Mouse (Mus musculus) hindbrain, embryonic 13.5 days (tissue): ENCODE data around the gene Prcc. TPM values are rescaled to one million over a fixed set of nuclear protein-coding genes. Genes with fewer than 3 reads are reported as not detected.
"Not testable (repeated sequence)": the region's sequence is repeated elsewhere in the genome, so short reads cannot be mapped to it uniquely, and the experiment has no call there.

Experiments used
- ATAC-seq: fragments of 200-750 bp; cut with Nextera tagmentation; 2 replicates; pipeline ENCODE4 v1.8.0; 2017; ENCODE audit warnings: moderate TSS enrichment; ENCODE audit not compliant: low FRiP score
- H3K27ac ChIP-seq: fragments of 300-500 bp; sonication (generic); 2 replicates; pipeline ENCODE4 v1.5.1; 2015; ENCODE audit warnings: inconsistent platforms, mild to moderate bottlenecking, moderate library complexity
- H3K27me3 ChIP-seq: fragments of 300-500 bp; sonication (generic); 2 replicates; pipeline ENCODE4 v1.6.1; 2015; ENCODE audit warnings: mild to moderate bottlenecking, inconsistent platforms
- H3K36me3 ChIP-seq: fragments of 300-500 bp; sonication (generic); 2 replicates; pipeline ENCODE4 v1.6.1; 2015; ENCODE audit warnings: mild to moderate bottlenecking, inconsistent platforms
- H3K4me1 ChIP-seq: fragments of 300-500 bp; sonication (generic); replicated peaks from 2 replicates; pipeline ENCODE4 v1.6.1; 2015; ENCODE audit warnings: inconsistent platforms
- H3K4me2 ChIP-seq: fragments of 300-500 bp; sonication (generic); 2 replicates; pipeline ENCODE4 v1.6.1; 2015; ENCODE audit warnings: inconsistent platforms, mild to moderate bottlenecking, moderate library complexity
- H3K4me3 ChIP-seq: fragments of 300-500 bp; sonication (generic); 2 replicates; pipeline ENCODE4 v1.5.1; 2015; ENCODE audit warnings: mild to moderate bottlenecking, inconsistent platforms
- H3K9ac ChIP-seq: fragments of 300-500 bp; sonication (generic); 2 replicates; pipeline ENCODE4 v1.6.1; 2015; ENCODE audit warnings: mild to moderate bottlenecking, inconsistent platforms
- H3K9me3 ChIP-seq: fragments of 300-500 bp; sonication (generic); 2 replicates; pipeline ENCODE4 v1.6.1; 2016; ENCODE audit warnings: inconsistent platforms
- WGBS: fragments of 180-500 bp; shearing (Covaris S2); methylation state at CpG from one replicate; pipeline ENCODE4 v1.1.7; 2015; 5-methylcytosine and 5-hydroxymethylcytosine counted together
- polyA plus RNA-seq: library from polyadenylated mRNA; unstranded; fragments of >200 nt; fragmentation: Nextera tagmentation; extraction: Ambion mirVana; gene quantifications from 2 replicates; pipeline ENCODE4 v1.2.1, GENCODE M21; 2015

The Prcc gene
- polyA plus RNA-seq, 1 experiment from 2014 or later, result 15.5 TPM

- Histone ChIP-seq H3K27me3 (no peaks in the 10 kb centered on the region), H3K4me3 (no peak overlapping the region), H3K36me3 (no peaks in the 10 kb centered on the region), H3K4me1 (no peaks in the 10 kb centered on the region), H3K9ac (no peak overlapping the region), H3K27ac (no peak overlapping the region), H3K4me2 (no peak overlapping the region), H3K9me3 (no peaks in the 10 kb centered on the region)
- no peak for ATAC-seq
- WGBS, result 59% methylated on average over 1 of the region's 1 CpGs
Measured at GRCm38 (mm10) chr3:87901036-87901624, 15.7 kb upstream of the Prcc start.

- H3K36me3 ChIP-seq, result no peaks in the 10 kb centered on the region
- H3K4me3 ChIP-seq, result no peak overlapping the region
- H3K9ac ChIP-seq, result no peak overlapping the region
- WGBS, result 80% methylated on average over 3 of the region's 3 CpGs
- H3K4me1 ChIP-seq, result no peaks in the 10 kb centered on the region
- no peak overlapping the region for H3K4me2 ChIP-seq
- H3K9me3 ChIP-seq, result no peaks in the 10 kb centered on the region
- ATAC-seq, result no peak
- H3K27me3 ChIP-seq, result no peaks in the 10 kb centered on the region
- H3K27ac ChIP-seq, result no peak overlapping the region
Measured at GRCm38 (mm10) chr3:87899776-87900175, 14.4 kb upstream of the Prcc start.

- H3K27me3 ChIP-seq, result no peaks in the 10 kb centered on the region
- H3K9ac ChIP-seq, result no peak overlapping the region
- H3K4me2 ChIP-seq, result no peak overlapping the region
- no peaks in the 10 kb centered on the region for H3K9me3 ChIP-seq
- H3K4me1 ChIP-seq, result no peaks in the 10 kb centered on the region
- H3K4me3 ChIP-seq, result no peak overlapping the region
- H3K27ac ChIP-seq, result no peak overlapping the region
- no peaks in the 10 kb centered on the region for H3K36me3 ChIP-seq
- WGBS, result 70% methylated on average over 3 of the region's 3 CpGs
- no peak for ATAC-seq
Measured at GRCm38 (mm10) chr3:87899266-87899665, 13.9 kb upstream of the Prcc start.

- 79% methylated on average over 3 of the region's 3 CpGs for WGBS
- Histone ChIP-seq H3K9ac (no peak overlapping the region), H3K36me3 (no peaks in the 10 kb centered on the region), H3K4me2 (no peak overlapping the region), H3K27me3 (no peaks in the 10 kb centered on the region), H3K27ac (no peak overlapping the region), H3K4me3 (no peak overlapping the region), H3K9me3 (no peaks in the 10 kb centered on the region), H3K4me1 (no peaks in the 10 kb centered on the region)
- no peak for ATAC-seq
Measured at GRCm38 (mm10) chr3:87893367-87893905, 8.0 kb upstream of the Prcc start.

- H3K4me2 ChIP-seq, result no peak overlapping the region
- no peak overlapping the region for H3K27ac ChIP-seq
- H3K9ac ChIP-seq, result no peak overlapping the region
- H3K4me1 ChIP-seq, result no peaks in the 10 kb centered on the region
- 52% methylated on average over 3 of the region's 3 CpGs for WGBS
- H3K9me3 ChIP-seq, result no peaks in the 10 kb centered on the region
- H3K27me3 ChIP-seq, result no peaks in the 10 kb centered on the region
- no peak for ATAC-seq
- H3K4me3 ChIP-seq, result no peak overlapping the region
- no peaks in the 10 kb centered on the region for H3K36me3 ChIP-seq
Measured at GRCm38 (mm10) chr3:87891481-87891880, 6.1 kb upstream of the Prcc start.

GRCm38 (mm10) chr3:87887400-87887799 is 2.0 kb upstream of the Prcc start:
- WGBS, result 88% methylated on average over 4 of the region's 4 CpGs
- peaks cover 22% of the 10 kb centered on the region for H3K4me1 ChIP-seq
- ATAC-seq, H3K4me3 ChIP-seq, H3K9ac ChIP-seq, H3K27ac ChIP-seq, H3K36me3 ChIP-seq, H3K9me3 ChIP-seq, H3K27me3 ChIP-seq, H3K4me2 ChIP-seq: not testable (repeated sequence)

- Histone ChIP-seq H3K27ac (no peak overlapping the region), H3K9me3 (no peaks in the 10 kb centered on the region), H3K4me3 (peak overlapping the region; percentile 99), H3K9ac (no peak overlapping the region), H3K36me3 (peaks cover 6% of the 10 kb centered on the region; the same call in 1 of the 2 replicates), H3K4me1 (peaks cover 24% of the 10 kb centered on the region), H3K4me2 (peak overlapping the region; percentile 48), H3K27me3 (no peaks in the 10 kb centered on the region)
- WGBS, result 87% methylated on average over 6 of the region's 6 CpGs
- no peak for ATAC-seq
Measured at GRCm38 (mm10) chr3:87886416-87886815, 1.0 kb upstream of the Prcc start.

- ATAC-seq, result peak; percentile 33
- Histone ChIP-seq H3K9ac (peak overlapping the region; percentile 59; the same call in 1 of the 2 replicates), H3K36me3 (peaks cover 9% of the 10 kb centered on the region; the same call in 1 of the 2 replicates), H3K4me2 (peak overlapping the region; percentile 48), H3K4me3 (peak overlapping the region; percentile 99), H3K9me3 (no peaks in the 10 kb centered on the region), H3K27ac (no peak overlapping the region), H3K27me3 (no peaks in the 10 kb centered on the region), H3K4me1 (peaks cover 24% of the 10 kb centered on the region)
- 15% methylated on average over 10 of the region's 10 CpGs for WGBS
Measured at GRCm38 (mm10) chr3:87886004-87886365, 577 bp upstream of the Prcc start.

GRCm38 (mm10) chr3:87884708-87885251 is 628 bp downstream of the Prcc start:
- Histone ChIP-seq H3K4me3 (peak overlapping the region; percentile 99), H3K27me3 (no peaks in the 10 kb centered on the region), H3K36me3 (peaks cover 18% of the 10 kb centered on the region), H3K9ac (peak overlapping the region; percentile 96), H3K4me1 (peaks cover 24% of the 10 kb centered on the region), H3K9me3 (no peaks in the 10 kb centered on the region), H3K27ac (peak overlapping the region; percentile 89), H3K4me2 (peak overlapping the region; percentile 89)
- ATAC-seq, result peak; percentile 11; the same call in 1 of the 2 replicates
- WGBS, result under 1% methylated on average over 25 of the region's 28 CpGs

- Histone ChIP-seq H3K4me2 (peak overlapping the region; percentile 89), H3K36me3 (peaks cover 20% of the 10 kb centered on the region), H3K9me3 (no peaks in the 10 kb centered on the region), H3K4me1 (peaks cover 24% of the 10 kb centered on the region), H3K27ac (peak overlapping the region; percentile 89; the same call in 1 of the 2 replicates), H3K4me3 (peak overlapping the region; percentile 99), H3K27me3 (no peaks in the 10 kb centered on the region), H3K9ac (peak overlapping the region; percentile 96)
- ATAC-seq, result no peak
- 1% methylated on average over 3 of the region's 3 CpGs for WGBS
Measured at GRCm38 (mm10) chr3:87884291-87884690, 1.1 kb downstream of the Prcc start.

- WGBS, result 98% methylated on average over 4 of the region's 4 CpGs
- no peak for ATAC-seq
- no peak overlapping the region for H3K27ac ChIP-seq
- H3K9ac ChIP-seq, result no peak overlapping the region
- H3K4me3 ChIP-seq, result no peak overlapping the region
- H3K4me2 ChIP-seq, result no peak overlapping the region
- no peaks in the 10 kb centered on the region for H3K27me3 ChIP-seq
- H3K9me3 ChIP-seq, result no peaks in the 10 kb centered on the region
- H3K4me1 ChIP-seq, result peaks cover 3% of the 10 kb centered on the region; the same call in 1 of the 2 replicates
- H3K36me3 ChIP-seq, result peaks cover 23% of the 10 kb centered on the region
Measured at GRCm38 (mm10) chr3:87877730-87878129, 7.7 kb downstream of the Prcc start.

GRCm38 (mm10) chr3:87864111-87864510 is 21.3 kb downstream of the Prcc start:
- not testable (repeated sequence) for H3K4me2 ChIP-seq, H3K4me3 ChIP-seq, ATAC-seq, H3K9me3 ChIP-seq, H3K4me1 ChIP-seq, H3K9ac ChIP-seq, H3K27me3 ChIP-seq, H3K27ac ChIP-seq
- H3K36me3 ChIP-seq, result peaks cover 81% of the 10 kb centered on the region
- 91% methylated on average over 4 of the region's 4 CpGs for whole genome bisulfite sequencing

- WGBS, result 30% methylated on average over 3 of the region's 3 CpGs
- H3K27ac ChIP-seq, result no peak overlapping the region
- H3K4me1 ChIP-seq, result 0 out of 2 replicates have a peak, but pooled peaks cover 6% of the 10 kb centered on the region
- no peak overlapping the region for H3K4me3 ChIP-seq
- no peaks in the 10 kb centered on the region for H3K9me3 ChIP-seq
- no peaks in the 10 kb centered on the region for H3K27me3 ChIP-seq
- peaks cover 73% of the 10 kb centered on the region for H3K36me3 ChIP-seq
- 0 out of 2 replicates have a peak, but pooled peaks have one; percentile 49 for ATAC-seq
- no peak overlapping the region for H3K4me2 ChIP-seq
- no peak overlapping the region for H3K9ac ChIP-seq
Measured at GRCm38 (mm10) chr3:87859813-87860212, 25.6 kb downstream of the Prcc start.
